Mouse (Mus musculus): Measurements from ENCODE around the gene Ajm1.

DNA sequence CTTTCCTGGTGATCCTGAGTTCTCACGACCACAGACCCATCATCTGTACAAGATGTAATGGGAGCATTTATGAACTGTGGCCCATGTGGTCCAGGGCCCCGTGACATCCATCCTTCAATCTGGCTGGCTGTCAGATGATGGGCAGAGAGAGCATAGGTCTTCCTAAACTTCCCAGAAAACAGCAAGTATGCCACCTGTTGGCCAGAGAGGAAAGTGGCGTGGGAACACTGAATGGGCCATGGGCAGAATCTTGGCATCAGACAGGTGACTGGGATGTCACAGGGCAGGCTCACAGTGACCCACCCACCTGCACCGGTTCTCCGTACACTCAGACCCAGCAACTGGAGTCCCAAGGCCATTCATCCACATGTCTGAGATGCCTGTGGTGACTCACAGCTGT lies 30.4 kb downstream of the Ajm1 start:
- TF ChIP-seq CTCF (IDR thresholded peaks at IDR 0.05 in 2 of 3, conservative IDR thresholded peaks at IDR 0.05 in 1 of 3; ENCODE audit: control insufficient read depth in 1 of 3, insufficient read depth in 1 of 3, low read depth in 2 of 3, low read length in 3 of 3, poor library complexity in 1 of 3, severe bottlenecking in 1 of 3) (peak; percentile 58 to 73 (median 72)), MAZ (IDR thresholded peaks at IDR 0.05; ENCODE audit: low read depth, low read length) (no peak), E2F4 (IDR thresholded peaks at IDR 0.05; ENCODE audit: borderline replicate concordance, low read depth, low read length) (no peak), SIN3A (IDR thresholded peaks at IDR 0.05; ENCODE audit: low read length) (peak; percentile 17; the same call in 1 of the 2 replicates), POLR2A (IDR thresholded peaks at IDR 0.05; ENCODE audit: control insufficient read depth in 1 of 2, insufficient read depth in 1 of 2, low read depth in 1 of 2, low read length in 2 of 2, poor library complexity in 1 of 2) (no peak), ELF1 (IDR thresholded peaks at IDR 0.05; ENCODE audit: low read depth, low read length) (no peak), ETS1 (IDR thresholded peaks at IDR 0.05; ENCODE audit: low read depth, low read length) (no peak), GATA1 (IDR thresholded peaks at IDR 0.05; ENCODE audit: low read depth, low read length) (no peak), KAT2A (conservative IDR thresholded peaks at IDR 0.05; ENCODE audit: low read depth, low read length) (no peak), EP300 (IDR thresholded peaks at IDR 0.05; ENCODE audit: low read depth in 1 of 2, low read length in 2 of 2) (no peak), ZNF384 (IDR thresholded peaks at IDR 0.05; ENCODE audit: low read depth, low read length) (0 out of 2 replicates have a peak, but pooled peaks have one; percentile 33), TCF12 (IDR thresholded peaks at IDR 0.05; ENCODE audit: low read depth, low read length) (no peak), CHD2 (IDR thresholded peaks at IDR 0.05; ENCODE audit: low read length) (no peak)

Data from MEL (cell line).